Mouse (Mus musculus) intestine, embryonic 15.5 days (tissue): ENCODE measurements around the gene Gast. TPM values are rescaled to one million over a fixed set of nuclear protein-coding genes. Genes with fewer than 3 reads are reported as not detected.
"Not testable (repeated sequence)": the region's sequence is repeated elsewhere in the genome, so short reads cannot be mapped to it uniquely, and the experiment has no call there.

Experiments used
- ATAC-seq: fragments of 200-750 bp; cut with Nextera tagmentation; 2 replicates; pipeline ENCODE4 v1.8.0; 2017; ENCODE audit warnings: moderate TSS enrichment, moderate library complexity
- H3K27ac ChIP-seq: fragments of 300-500 bp; sonication (generic); 2 replicates; pipeline ENCODE4 v1.5.1; 2015; ENCODE audit warnings: mild to moderate bottlenecking, inconsistent platforms
- H3K27me3 ChIP-seq: fragments of 300-500 bp; sonication (generic); replicated peaks from 2 replicates; pipeline ENCODE4 v1.6.1; 2015; ENCODE audit warnings: inconsistent platforms
- H3K36me3 ChIP-seq: fragments of 300-500 bp; sonication (generic); 2 replicates; pipeline ENCODE4 v1.6.1; 2015; ENCODE audit warnings: inconsistent platforms
- H3K4me1 ChIP-seq: fragments of 300-500 bp; sonication (generic); replicated peaks from 2 replicates; pipeline ENCODE4 v1.6.1; 2015; ENCODE audit warnings: inconsistent platforms
- H3K4me2 ChIP-seq: fragments of 300-500 bp; sonication (generic); replicated peaks from 2 replicates; pipeline ENCODE4 v1.6.1; 2015; ENCODE audit warnings: mild to moderate bottlenecking, inconsistent platforms
- H3K4me3 ChIP-seq: fragments of 300-500 bp; sonication (generic); replicated peaks from 2 replicates; pipeline ENCODE4 v1.5.1; 2015; ENCODE audit warnings: inconsistent platforms
- H3K9ac ChIP-seq: fragments of 300-500 bp; sonication (generic); 2 replicates; pipeline ENCODE4 v1.6.1; 2015; ENCODE audit warnings: inconsistent platforms
- H3K9me3 ChIP-seq: fragments of 300-500 bp; sonication (generic); 2 replicates; pipeline ENCODE4 v1.6.1; 2016; ENCODE audit warnings: inconsistent platforms
- WGBS: fragments of 180-500 bp; shearing (Covaris S2); methylation state at CpG from one replicate; pipeline ENCODE4 v1.1.7; 2015; 5-methylcytosine and 5-hydroxymethylcytosine counted together
- polyA plus RNA-seq: library from polyadenylated mRNA; unstranded; fragments of >200 nt; fragmentation: Nextera tagmentation; extraction: Ambion mirVana; gene quantifications from 2 replicates; pipeline ENCODE4 v1.2.1, GENCODE M21; 2015

Gene Gast
- polyA plus RNA-seq, 1 experiment from 2014 or later = 2.1 TPM

DNA sequence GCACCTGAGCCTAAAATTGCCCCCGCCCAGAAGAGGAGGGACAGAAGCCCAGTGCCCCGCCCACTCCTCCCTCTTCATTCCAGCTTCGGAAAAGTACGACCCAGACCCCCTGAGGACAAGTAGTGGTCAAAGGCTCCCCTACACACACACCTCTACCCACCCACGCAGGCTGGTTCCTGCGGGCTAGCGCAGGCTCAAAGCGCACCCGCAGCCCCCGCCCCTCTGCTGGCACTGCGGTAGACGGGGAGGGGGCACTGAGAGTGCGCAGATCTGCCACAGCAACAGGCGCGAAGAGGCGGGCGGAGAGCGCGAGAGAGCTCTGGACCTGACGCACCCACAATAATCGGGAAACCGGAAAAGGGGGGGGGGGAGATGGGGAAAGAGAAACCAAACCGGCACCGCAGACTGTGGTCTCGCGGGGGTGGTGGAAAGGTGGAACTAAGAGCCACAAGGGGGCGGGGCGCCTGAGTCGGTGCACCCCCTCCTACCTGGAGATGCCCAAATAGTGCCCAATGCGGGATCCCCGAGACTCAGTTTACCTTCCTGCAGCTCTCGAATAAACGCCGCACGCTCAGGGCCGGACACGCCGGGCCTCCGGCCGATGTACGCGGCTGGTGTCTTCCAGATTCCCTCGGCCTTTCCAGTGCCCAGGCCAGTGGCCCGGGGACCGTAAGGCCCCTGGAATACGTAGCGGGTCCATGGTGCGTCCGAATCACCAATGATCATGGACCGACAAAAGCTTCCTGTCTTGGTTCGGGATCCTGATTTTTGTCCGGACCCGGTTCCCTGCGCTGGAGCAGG lies 21.1 kb downstream of the Gast start:
- Histone ChIP-seq H3K9me3 (no peaks in the 10 kb centered on the region), H3K36me3 (no peaks in the 10 kb centered on the region), H3K4me1 (peaks cover 22% of the 10 kb centered on the region), H3K27me3 (peaks cover 33% of the 10 kb centered on the region), H3K9ac (peak overlapping the region; percentile 56), H3K4me3 (peak overlapping the region; percentile 66), H3K27ac (no peak overlapping the region), H3K4me2 (peak overlapping the region; percentile 99)
- 1% methylated on average over 54 of the region's 54 CpGs for WGBS
- peak; percentile 31; the same call in 1 of the 2 replicates for ATAC-seq

DNA sequence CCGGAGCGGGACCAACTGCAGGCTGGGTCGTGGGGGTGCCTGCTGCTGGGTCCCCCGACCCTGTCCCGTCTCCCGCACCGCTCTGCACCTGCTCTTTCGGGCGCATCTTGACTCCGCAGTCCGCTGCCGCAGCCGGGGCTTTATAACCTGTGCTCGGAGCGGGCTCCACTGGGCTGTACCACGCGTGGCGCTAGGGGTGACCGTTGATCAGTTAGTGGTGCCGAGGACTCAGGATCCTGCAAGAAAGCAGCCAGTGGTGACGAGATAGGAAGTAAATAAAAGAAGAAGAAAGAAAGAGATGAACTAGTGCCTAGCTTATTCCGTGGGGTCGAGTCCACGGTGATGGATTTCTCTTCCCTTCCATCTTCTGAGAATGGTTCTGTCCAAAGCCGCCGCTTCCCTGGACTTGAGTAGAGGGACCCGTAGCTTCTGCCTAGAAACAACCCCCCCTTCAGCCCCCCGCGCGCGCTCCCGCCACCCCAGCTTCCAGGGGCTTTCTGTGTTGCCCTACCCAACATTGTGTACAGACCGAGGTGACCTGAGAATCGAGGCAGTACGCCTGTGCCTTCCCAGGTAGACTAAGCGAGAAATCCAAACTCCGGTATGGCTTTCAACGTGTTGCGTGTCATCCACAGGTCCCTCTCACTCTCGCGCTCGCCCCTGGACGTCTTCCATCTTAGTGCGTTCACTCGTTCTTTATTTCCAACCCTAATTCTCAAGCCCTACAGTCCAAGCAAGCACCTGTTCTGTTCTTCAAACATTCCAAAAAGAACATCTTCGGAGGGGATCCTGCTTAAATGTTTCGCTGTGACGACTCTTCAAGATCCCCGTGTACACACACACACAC lies 22.0 kb downstream of the Gast start, which contains the start of gene Hap1:
Gene Hap1, minus strand, starts transcription at position 157 of the 847 bp plus-strand sequence.
- WGBS = 2% methylated on average over 49 of the region's 49 CpGs
- ATAC-seq = peak; percentile 76
- no peaks in the 10 kb centered on the region for H3K9me3 ChIP-seq
- peak within 1 kb of the TSS; percentile 56 for H3K9ac ChIP-seq
- no peaks in the 10 kb centered on the region for H3K36me3 ChIP-seq
- H3K27me3 ChIP-seq = peaks cover 33% of the 10 kb centered on the region
- peak within 1 kb of the TSS; percentile 66 for H3K4me3 ChIP-seq
- H3K27ac ChIP-seq = no peak within 1 kb of the TSS
- H3K4me1 ChIP-seq = peaks cover 22% of the 10 kb centered on the region
- H3K4me2 ChIP-seq = peak within 1 kb of the TSS; percentile 99

DNA sequence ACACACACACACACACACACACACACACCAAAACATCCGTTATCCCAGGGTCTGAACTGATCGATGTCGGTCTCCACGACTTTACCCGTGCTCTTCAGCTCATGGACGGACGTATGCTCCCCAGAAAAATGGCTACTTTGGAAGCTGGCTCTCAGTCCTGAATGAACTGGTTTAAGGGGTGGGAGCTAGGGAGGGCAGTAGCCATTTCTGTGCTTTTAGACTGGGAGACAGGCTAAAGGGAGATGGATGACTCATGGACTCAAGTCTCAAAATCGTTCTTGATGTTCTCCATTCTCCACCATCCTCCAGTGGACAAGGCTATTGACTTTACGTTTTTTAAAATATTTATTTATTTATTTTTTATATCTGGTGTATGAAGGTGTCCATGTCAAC lies 22.6 kb downstream of the Gast start:
- H3K4me1 ChIP-seq = peaks cover 22% of the 10 kb centered on the region
- peaks cover 33% of the 10 kb centered on the region for H3K27me3 ChIP-seq
- H3K9me3 ChIP-seq = no peaks in the 10 kb centered on the region
- H3K4me3 ChIP-seq = peak overlapping the region; percentile 66
- 18% methylated on average over 9 of the region's 9 CpGs for WGBS
- H3K9ac ChIP-seq = no peak overlapping the region; the same call in 1 of the 2 replicates
- ATAC-seq = no peak
- no peaks in the 10 kb centered on the region for H3K36me3 ChIP-seq
- no peak overlapping the region for H3K27ac ChIP-seq
- H3K4me2 ChIP-seq = peak overlapping the region; percentile 99

DNA sequence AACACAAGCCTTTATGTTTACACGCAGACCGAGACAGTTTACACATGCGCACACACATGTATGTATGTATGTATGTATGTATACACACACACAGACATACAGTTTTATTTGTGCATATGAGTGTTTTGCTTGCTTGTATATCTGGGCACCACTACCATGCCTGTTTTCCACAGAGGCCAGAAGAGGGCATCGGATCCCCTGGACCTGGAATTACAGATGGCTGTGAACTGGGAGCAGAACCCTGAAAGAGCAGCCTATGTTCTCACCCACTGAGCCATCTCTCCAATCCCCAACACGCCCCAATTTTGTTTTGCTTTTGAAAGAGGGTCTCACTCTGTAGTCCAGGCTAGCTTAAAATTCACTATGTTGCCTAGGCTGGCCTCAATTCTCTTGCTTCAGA lies 23.2 kb downstream of the Gast start:
- Histone ChIP-seq H3K27me3 (peaks cover 33% of the 10 kb centered on the region), H3K4me3 (no peak overlapping the region), H3K9ac (no peak overlapping the region; the same call in 1 of the 2 replicates), H3K4me1 (peaks cover 17% of the 10 kb centered on the region), H3K36me3 (no peaks in the 10 kb centered on the region), H3K27ac (no peak overlapping the region), H3K4me2 (no peak overlapping the region), H3K9me3 (no peaks in the 10 kb centered on the region)
- 51% methylated on average over 5 of the region's 5 CpGs for WGBS
- ATAC-seq = no peak

DNA sequence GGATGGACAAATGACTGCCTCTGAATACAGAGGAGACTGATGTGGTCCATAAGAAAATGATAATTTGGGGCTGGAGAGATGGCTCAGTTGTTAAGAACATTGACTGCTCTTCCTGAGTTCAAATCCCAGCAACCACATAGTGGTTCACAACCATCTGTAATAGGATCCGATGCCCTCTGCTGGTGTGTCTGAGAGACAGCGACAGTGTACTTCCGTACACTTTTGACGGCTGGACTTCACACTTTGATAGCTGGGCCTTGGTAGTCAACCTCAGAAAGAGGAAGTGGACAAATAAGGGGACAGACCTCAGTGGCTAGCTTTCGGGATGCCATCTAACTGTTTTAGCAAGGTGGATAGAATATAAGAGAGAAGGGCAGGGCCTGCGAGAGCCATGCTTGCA lies 26.0 kb downstream of the Gast start:
- Histone ChIP-seq H3K9me3 (no peaks in the 10 kb centered on the region), H3K4me2 (no peak overlapping the region), H3K36me3 (no peaks in the 10 kb centered on the region), H3K27me3 (peaks cover 19% of the 10 kb centered on the region), H3K9ac (no peak overlapping the region), H3K4me3 (no peak overlapping the region), H3K4me1 (peaks cover 19% of the 10 kb centered on the region), H3K27ac (no peak overlapping the region)
- ATAC-seq = no peak
- WGBS = 73% methylated on average over 6 of the region's 6 CpGs

DNA sequence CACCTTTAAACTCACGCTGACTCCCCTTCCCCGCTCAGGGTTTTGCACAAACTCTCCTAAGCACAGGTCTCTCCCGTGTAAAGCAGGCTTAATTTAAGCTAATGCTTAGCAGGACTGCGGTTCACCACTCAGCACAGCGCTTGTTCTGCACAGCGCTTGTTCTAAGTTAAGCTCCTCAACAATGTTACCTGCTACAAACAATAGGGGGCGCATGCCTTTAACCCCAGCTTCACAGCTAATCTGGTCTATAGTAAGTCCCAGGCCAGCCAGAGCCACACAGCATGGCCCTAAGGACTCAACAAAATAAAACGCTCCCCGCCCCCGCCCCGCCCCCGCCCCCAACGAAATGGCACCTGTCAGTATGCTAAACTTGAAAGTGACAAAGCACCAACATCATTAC lies 26.9 kb downstream of the Gast start:
- ATAC-seq = not testable (repeated sequence)

DNA sequence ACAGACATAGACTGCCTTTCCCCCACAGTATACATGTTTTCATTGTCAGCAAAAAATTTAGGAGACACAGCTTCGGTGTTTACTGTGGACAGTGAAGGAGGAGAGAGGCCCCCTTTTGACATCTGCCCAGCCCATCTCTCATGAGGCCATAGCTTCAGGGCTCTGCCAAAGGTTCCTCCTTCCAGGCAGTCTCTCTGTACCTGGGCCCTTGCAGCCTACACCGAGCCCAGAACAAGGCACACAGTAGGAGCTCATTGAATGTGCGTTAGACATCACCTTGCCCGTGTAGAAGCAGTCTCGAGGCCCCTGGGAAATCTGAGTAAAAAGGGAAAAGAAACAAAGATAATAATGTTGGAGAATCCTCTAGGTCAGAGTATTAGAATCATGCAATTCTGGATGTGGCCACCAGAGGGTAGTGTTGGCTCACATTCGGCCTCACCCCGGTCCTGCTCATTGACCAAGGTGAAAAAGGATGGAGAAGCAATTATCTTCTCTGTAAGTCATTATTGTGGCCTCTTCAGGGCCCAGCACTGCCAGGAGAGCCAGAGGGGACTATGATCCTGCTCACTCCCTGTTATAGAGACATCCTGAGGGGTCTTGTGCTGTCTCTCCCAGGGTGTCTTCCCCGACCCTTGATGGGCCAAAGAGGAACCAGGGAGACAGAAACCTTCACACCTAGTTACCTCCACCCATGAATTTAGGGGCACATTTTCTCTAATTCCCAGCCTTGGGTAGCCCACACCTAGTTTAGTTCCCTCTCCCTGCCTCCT lies 28.2 kb downstream of the Gast start:
- no peak overlapping the region for H3K9ac ChIP-seq
- peaks cover 8% of the 10 kb centered on the region; the same call in 1 of the 2 replicates for H3K27me3 ChIP-seq
- H3K4me1 ChIP-seq = peaks cover 8% of the 10 kb centered on the region; the same call in 1 of the 2 replicates
- H3K36me3 ChIP-seq = no peaks in the 10 kb centered on the region
- WGBS = 16% methylated on average over 8 of the region's 8 CpGs
- H3K4me3 ChIP-seq = no peak overlapping the region
- H3K27ac ChIP-seq = no peak overlapping the region
- ATAC-seq = peak; percentile 32; the same call in 1 of the 2 replicates
- no peaks in the 10 kb centered on the region for H3K9me3 ChIP-seq
- no peak overlapping the region for H3K4me2 ChIP-seq

More for the DNA sequence above, 26.9 kb downstream of the Gast start:
- not testable (repeated sequence) for H3K27ac ChIP-seq, H3K9ac ChIP-seq, H3K4me3 ChIP-seq, H3K4me2 ChIP-seq, H3K9me3 ChIP-seq, H3K36me3 ChIP-seq
- Histone ChIP-seq H3K27me3 (peaks cover 13% of the 10 kb centered on the region; the same call in 1 of the 2 replicates), H3K4me1 (peaks cover 13% of the 10 kb centered on the region)
- no CpG with 5 or more reads among the region's 13 CpGs for WGBS

DNA sequence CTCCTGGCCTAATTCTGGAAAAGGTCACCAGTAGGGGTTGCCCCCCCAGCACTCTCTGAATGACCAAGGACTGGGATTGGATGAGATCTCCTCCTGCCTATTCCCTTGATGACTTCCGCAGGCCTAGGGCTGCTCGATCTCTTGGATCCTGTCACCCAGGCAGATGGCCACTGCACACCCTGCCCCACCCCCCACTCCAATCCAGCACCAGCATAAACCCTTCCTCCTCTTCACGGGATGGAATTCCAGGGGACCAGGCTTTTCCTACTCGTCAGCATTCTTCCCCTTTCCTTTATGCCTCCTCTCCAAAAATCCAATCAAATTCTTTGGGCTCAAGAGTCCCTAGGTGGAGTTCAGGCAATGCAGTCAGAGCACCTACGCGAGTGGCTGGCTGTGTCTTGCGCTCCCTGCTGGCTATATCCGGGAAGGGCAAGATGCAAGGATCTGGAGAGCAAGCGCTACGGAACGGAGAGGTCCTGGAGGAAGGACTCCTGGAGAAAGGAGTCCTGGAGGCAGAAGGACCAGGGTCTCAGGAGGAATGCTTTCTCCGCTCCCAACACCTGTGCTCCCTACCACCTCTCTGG lies 28.9 kb downstream of the Gast start:
- Histone ChIP-seq H3K27ac (no peak overlapping the region), H3K9ac (no peak overlapping the region)
- peak; percentile 41; the same call in 1 of the 2 replicates for ATAC-seq

DNA sequence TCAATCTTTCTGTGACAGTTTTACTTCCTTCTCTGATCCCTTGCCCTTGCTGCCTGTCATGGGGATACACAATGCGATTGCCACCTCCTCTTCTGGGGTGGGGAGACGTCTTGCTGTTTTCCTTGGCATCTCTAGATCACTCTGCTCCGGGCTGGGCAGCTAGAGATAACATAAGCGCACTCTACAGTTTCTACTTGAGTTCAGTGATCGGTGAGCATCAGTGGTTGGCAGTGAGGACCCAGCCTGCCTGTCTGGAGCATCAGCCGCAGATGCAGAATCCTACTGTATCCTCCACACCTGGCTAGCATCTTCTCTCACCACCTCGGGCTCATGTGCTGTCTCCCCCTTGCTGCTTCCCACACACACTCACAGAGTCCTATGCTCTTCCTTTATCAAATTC lies 34.9 kb downstream of the Gast start:
- peaks cover 29% of the 10 kb centered on the region for H3K36me3 ChIP-seq
- 65% methylated on average over 7 of the region's 7 CpGs for WGBS
- H3K27ac ChIP-seq = no peak overlapping the region
- no peaks in the 10 kb centered on the region for H3K4me1 ChIP-seq
- H3K4me2 ChIP-seq = no peak overlapping the region
- no peak overlapping the region for H3K4me3 ChIP-seq
- no peaks in the 10 kb centered on the region for H3K9me3 ChIP-seq
- H3K27me3 ChIP-seq = no peaks in the 10 kb centered on the region
- no peak for ATAC-seq
- no peak overlapping the region for H3K9ac ChIP-seq

More for the DNA sequence above, 28.9 kb downstream of the Gast start:
- WGBS = 18% methylated on average over 12 of the region's 12 CpGs
- Histone ChIP-seq H3K9me3 (no peaks in the 10 kb centered on the region), H3K4me2 (no peak overlapping the region), H3K27me3 (peaks cover 6% of the 10 kb centered on the region; the same call in 1 of the 2 replicates), H3K4me3 (no peak overlapping the region), H3K36me3 (no peaks in the 10 kb centered on the region), H3K4me1 (peaks cover 8% of the 10 kb centered on the region; the same call in 1 of the 2 replicates)

DNA sequence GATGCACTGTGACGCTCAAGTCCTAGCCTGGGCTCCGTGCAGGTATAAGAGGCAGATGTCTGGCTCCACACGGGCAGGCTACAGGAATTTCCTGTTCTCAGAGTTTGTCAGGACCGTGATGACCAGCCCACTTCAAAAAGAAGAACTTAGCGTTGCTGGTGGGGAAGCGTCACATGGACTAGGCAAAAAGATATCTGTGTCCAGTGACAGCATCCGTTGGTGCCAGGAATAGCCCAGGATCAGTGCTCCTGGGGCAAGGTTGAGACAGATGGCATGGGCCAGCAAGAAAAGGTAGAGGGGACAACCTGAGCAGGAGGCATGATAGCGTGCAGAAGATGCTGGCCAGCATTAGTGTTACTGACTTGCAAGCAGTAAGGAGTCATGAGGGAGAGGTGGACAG lies 35.6 kb downstream of the Gast start:
- Histone ChIP-seq H3K9me3 (no peaks in the 10 kb centered on the region), H3K9ac (no peak overlapping the region), H3K4me1 (no peaks in the 10 kb centered on the region), H3K27ac (no peak overlapping the region), H3K4me3 (no peak overlapping the region), H3K4me2 (no peak overlapping the region), H3K27me3 (no peaks in the 10 kb centered on the region), H3K36me3 (peaks cover 33% of the 10 kb centered on the region)
- no peak for ATAC-seq
- WGBS = 69% methylated on average over 8 of the region's 8 CpGs

DNA sequence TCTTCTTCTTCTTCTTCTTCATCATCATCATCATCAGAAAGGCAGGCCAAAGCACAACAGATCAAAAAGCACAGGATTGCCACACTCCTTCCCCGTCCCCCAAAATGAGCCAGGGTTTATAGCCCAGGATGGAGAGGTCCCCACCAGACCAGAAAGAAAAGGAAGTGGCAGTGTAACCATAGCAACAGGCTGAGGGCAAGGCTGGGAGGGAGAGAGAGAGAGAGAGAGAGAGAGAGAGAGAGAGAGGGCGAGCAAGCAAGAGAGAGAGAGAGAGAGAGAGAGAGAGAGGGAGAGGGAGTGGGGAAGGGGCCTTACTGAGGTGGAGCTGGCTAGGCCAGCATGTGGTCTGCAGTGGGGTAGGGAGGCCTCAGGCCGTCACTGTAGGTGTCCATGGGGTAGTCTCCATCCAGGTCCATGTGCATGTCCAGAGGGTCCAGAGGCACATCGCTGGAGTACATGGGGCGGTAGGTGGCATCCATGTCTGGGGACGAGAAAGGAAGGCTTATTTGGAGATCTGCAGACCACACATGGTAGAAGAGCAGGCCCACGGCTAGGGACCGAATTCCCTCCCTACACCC lies 37.9 kb downstream of the Gast start:
- Histone ChIP-seq H3K4me1 (no peaks in the 10 kb centered on the region), H3K4me3 (no peak overlapping the region), H3K9me3 (no peaks in the 10 kb centered on the region), H3K9ac (no peak overlapping the region), H3K4me2 (no peak overlapping the region), H3K36me3 (peaks cover 47% of the 10 kb centered on the region), H3K27ac (no peak overlapping the region), H3K27me3 (no peaks in the 10 kb centered on the region)
- ATAC-seq = no peak
- 73% methylated on average over 8 of the region's 8 CpGs for WGBS
